Mouse (Mus musculus): ENCODE results near the gene Mtmr12.

GRCm38 (mm10) chr15:12321788-12322621 lies 117.2 kb downstream of the Mtmr12 start, which contains the start of gene 1810049J17Rik:
- TF ChIP-seq POLR2A (IDR thresholded peaks at IDR 0.05; ENCODE audit: borderline replicate concordance, extremely low read depth, low read depth, low read length) (no peak), CTCF (IDR thresholded peaks at IDR 0.05; ENCODE audit: insufficient read depth, low read length) (no peak)

Measured in lung, adult 2 months (tissue).